Mouse (Mus musculus) midbrain, postnatal 0 days (tissue): ENCODE results near the gene Akip1. TPM values are rescaled to one million over a fixed set of nuclear protein-coding genes. Genes with fewer than 3 reads are reported as not detected.

Source experiments
- ATAC-seq: fragments of 200-750 bp; cut with Nextera tagmentation; 2 replicates; pipeline ENCODE4 v1.8.0; 2017; ENCODE audit warnings: moderate number of reproducible peaks, mild to moderate bottlenecking, moderate TSS enrichment, moderate library complexity; ENCODE audit not compliant: low FRiP score
- DNase-seq: peaks from one replicate; pipeline ENCODE4 v3.0.0-alpha.2; 2015; ENCODE audit warnings: low spot score
- H3K27ac ChIP-seq: fragments of 300-500 bp; sonication (generic); 2 replicates; pipeline ENCODE4 v1.5.1; 2014; ENCODE audit warnings: low read depth, mild to moderate bottlenecking, low read length, mixed read lengths
- H3K27me3 ChIP-seq: fragments of 300-500 bp; sonication (generic); 2 replicates; pipeline ENCODE4 v1.6.1; 2014; ENCODE audit warnings: low read length, control low read depth, mixed read lengths; ENCODE audit not compliant: insufficient read depth
- H3K36me3 ChIP-seq: fragments of 300-500 bp; sonication (generic); 2 replicates; pipeline ENCODE4 v1.6.1; 2014; ENCODE audit warnings: low read length, control low read depth, mixed read lengths; ENCODE audit not compliant: insufficient read depth
- H3K4me1 ChIP-seq: fragments of 300-500 bp; sonication (generic); 2 replicates; pipeline ENCODE4 v1.6.1; 2014; ENCODE audit warnings: mild to moderate bottlenecking, control low read depth, antibody characterized with exemption, low read length, mixed read lengths; ENCODE audit not compliant: insufficient read depth
- H3K4me2 ChIP-seq: fragments of 300-500 bp; sonication (generic); 2 replicates; pipeline ENCODE4 v1.6.1; 2014; ENCODE audit warnings: low read depth, mild to moderate bottlenecking, low read length, mixed read lengths; ENCODE audit not compliant: poor library complexity, severe bottlenecking
- H3K4me3 ChIP-seq: fragments of 300-500 bp; sonication (generic); 2 replicates; pipeline ENCODE4 v1.5.1; 2014; ENCODE audit warnings: low read depth, mild to moderate bottlenecking, low read length, moderate library complexity
- H3K9ac ChIP-seq: fragments of 300-500 bp; sonication (generic); replicated peaks from 2 replicates; pipeline ENCODE4 v1.6.1; 2014; ENCODE audit warnings: mild to moderate bottlenecking, low read length, moderate library complexity, mixed read lengths; ENCODE audit not compliant: poor library complexity, severe bottlenecking
- H3K9me3 ChIP-seq: fragments of 300-500 bp; sonication (generic); 2 replicates; pipeline ENCODE4 v1.6.1; 2016; ENCODE audit warnings: low read length, control low read depth
- CTCF ChIP-seq: IDR thresholded peaks from 2 replicates; pipeline ENCODE4 v1.5.1; 2016; ENCODE audit warnings: antibody characterized with exemption, mild to moderate bottlenecking
- WGBS: fragments of 180-500 bp; shearing (Covaris S2); extraction: QIAGEN DNeasy Blood & Tissue Kit; methylation state at CpG from one replicate; pipeline ENCODE4 v1.1.7; 2014; 5-methylcytosine and 5-hydroxymethylcytosine counted together
- polyA plus RNA-seq: library from polyadenylated mRNA; unstranded; fragments of >200 nt; fragmentation: Nextera tagmentation; extraction: Ambion mirVana; gene quantifications from 2 replicates; pipeline ENCODE4 v1.2.1, GENCODE M21; 2015
- total RNA-seq: library from RNA; depleted of rRNA; stranded (reverse); fragments of >200 nt; gene quantifications from 2 replicates; pipeline ENCODE4 v1.2.3, GENCODE M21; 2014; rRNA removed

The Akip1 gene
- total and polyA plus RNA-seq, 2 experiments from 2014 or later, result 8.2 to 12.1 TPM

DNA sequence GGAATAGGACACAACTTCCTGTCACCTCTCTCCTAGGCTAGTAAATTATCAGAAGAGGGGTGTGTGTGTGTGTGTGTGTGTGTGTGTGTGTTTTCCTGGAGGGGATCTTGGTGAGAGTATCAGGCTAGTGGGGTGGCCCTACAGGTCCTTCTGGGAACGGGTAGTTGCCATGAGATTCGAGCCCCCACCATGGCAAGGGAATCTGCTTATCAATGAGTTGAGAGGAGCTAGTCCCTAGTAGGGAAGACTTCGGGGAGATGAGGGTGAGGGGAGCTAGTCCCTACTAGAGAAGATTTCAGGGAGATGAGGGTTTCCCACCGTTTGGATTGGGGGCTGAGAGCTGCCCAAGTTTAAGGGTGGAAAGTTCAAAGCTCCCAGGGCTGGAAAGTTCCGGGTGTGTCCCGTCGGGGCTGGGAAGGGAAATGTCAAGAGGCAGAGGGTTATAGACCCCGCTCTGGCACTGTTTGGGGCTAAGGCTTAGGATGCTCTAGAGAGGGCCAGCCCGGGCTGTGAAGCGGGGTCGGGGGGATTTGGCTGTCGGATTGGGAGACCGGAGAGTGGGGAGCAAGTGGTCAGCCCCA lies 48.0 kb downstream of the Akip1 start:
- H3K4me1 ChIP-seq, result peaks cover 3% of the 10 kb centered on the region; the same call in 1 of the 2 replicates
- DNase-seq, result no peak
- H3K4me3 ChIP-seq, result peak overlapping the region; percentile 91
- H3K9ac ChIP-seq, result peak overlapping the region; percentile 96
- H3K27me3 ChIP-seq, result no peaks in the 10 kb centered on the region
- ATAC-seq, result peak; percentile 4
- H3K36me3 ChIP-seq, result peaks cover 9% of the 10 kb centered on the region
- TF ChIP-seq CTCF, result no peak
- H3K9me3 ChIP-seq, result no peaks in the 10 kb centered on the region
- WGBS, result under 1% methylated on average over 13 of the region's 13 CpGs
- peak overlapping the region; percentile 86 for H3K27ac ChIP-seq
- peak overlapping the region; percentile 88 for H3K4me2 ChIP-seq

DNA sequence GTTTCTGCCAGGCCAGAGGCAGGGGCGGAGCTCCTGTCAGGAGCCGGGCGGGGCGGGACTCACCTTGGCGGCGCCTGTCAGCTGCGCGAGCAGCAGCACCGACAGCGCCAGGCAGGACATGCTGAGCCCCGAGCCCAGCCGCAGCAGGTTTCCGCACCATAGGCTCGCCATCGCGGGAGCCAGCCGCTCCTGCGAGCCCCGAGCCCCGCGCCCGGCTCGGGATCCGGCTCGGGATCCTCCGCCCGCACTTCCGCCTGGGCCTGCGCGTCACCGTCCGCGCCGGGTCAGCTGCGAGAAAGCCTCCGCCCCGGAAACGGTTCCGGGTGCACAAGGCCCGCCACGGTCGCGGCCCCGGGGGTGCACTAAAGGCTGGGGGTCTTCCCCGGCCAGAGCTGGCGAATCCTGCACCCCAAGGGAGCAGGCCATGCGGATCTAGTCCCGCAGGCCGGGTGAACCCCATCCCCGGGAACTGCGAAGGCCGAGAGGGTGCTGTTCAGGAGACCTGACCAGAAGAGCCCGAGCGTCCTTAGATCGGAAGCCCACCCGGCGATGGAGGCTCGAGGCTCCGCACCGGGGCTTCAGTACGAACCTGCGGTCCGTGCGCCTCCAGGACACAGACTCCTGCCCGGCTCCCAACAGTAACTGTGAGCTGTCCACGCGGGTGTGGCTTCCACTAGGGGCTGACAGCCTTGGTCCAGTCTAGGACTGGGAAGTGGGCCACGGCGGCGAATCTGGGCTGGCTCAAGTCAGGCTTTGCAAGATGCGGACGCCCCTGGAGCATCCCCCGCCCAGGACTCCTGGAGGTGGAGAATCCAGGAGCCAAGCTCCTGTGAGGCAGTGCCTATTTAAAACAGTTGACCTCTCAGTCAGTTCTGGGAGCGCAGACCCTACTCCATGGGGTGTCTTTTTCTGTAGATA lies 48.8 kb downstream of the Akip1 start, which contains the start of gene Tmem9b:
Gene Tmem9b, minus strand, starts transcription at position 868 of the 918 bp plus-strand sequence.
- H3K4me2 ChIP-seq, result peak within 1 kb of the TSS; percentile 88
- peaks cover 3% of the 10 kb centered on the region; the same call in 1 of the 2 replicates for H3K4me1 ChIP-seq
- TF ChIP-seq CTCF, result peak; percentile 30
- DNase-seq (peak; percentile 77), ATAC-seq (peak; percentile 94)
- peak within 1 kb of the TSS; percentile 86 for H3K27ac ChIP-seq
- H3K27me3 ChIP-seq, result no peaks in the 10 kb centered on the region
- peaks cover 5% of the 10 kb centered on the region; the same call in 1 of the 2 replicates for H3K36me3 ChIP-seq
- WGBS, result under 1% methylated on average over 68 of the region's 74 CpGs
- peak within 1 kb of the TSS; percentile 96 for H3K9ac ChIP-seq
- peak within 1 kb of the TSS; percentile 91 for H3K4me3 ChIP-seq
- H3K9me3 ChIP-seq, result no peaks in the 10 kb centered on the region

DNA sequence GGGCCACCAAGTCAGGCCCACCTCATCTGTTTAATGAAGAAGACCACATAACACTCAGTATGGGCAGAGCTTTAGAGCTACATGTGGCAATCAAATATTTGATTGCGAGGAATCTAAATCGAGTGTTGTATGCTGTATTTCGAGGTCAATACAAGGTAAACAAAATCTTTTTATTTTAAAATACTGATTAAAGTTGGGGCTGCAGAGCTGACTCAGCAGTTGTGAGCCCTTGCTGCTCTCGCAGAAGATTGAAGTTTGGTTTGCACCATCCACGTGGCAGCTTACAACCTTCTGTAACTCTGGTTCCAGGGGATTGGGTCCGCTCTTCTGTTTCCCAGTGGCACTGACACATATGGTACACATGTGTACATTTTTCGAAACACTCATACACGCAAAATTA lies 50.5 kb downstream of the Akip1 start:
- no peak for ATAC-seq
- WGBS, result 94% methylated on average over 8 of the region's 8 CpGs
- H3K4me2 ChIP-seq, result no peak overlapping the region

DNA sequence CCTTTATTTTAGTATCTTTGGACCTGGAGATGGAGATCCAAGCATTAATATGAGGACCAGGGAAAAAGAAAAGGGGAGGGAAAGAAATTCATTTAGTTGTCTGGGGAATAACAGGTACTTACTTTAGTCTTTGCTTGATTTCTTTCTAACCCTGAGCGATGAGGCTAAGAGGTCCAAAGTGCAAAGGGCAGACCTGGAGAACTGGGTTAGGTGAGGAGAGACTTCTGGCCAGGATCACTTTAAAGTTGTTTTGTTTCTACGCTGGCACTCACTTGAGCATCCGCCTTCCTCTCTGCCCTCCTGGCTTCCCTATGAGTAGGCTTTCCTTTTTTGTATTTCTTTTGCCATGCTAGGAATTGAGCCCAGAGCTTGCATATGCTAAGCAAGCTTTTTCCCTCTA lies 52.8 kb downstream of the Akip1 start:
- ATAC-seq, result no peak
- TF ChIP-seq CTCF, result no peak
- no peak overlapping the region for H3K9ac ChIP-seq
- no peak overlapping the region for H3K27ac ChIP-seq
- no peaks in the 10 kb centered on the region for H3K36me3 ChIP-seq
- WGBS, result 94% methylated on average over 3 of the region's 3 CpGs
- no peak for DNase-seq
- peaks cover 3% of the 10 kb centered on the region; the same call in 1 of the 2 replicates for H3K4me1 ChIP-seq
- no peaks in the 10 kb centered on the region for H3K9me3 ChIP-seq
- no peaks in the 10 kb centered on the region for H3K27me3 ChIP-seq
- no peak overlapping the region for H3K4me3 ChIP-seq
- no peak overlapping the region for H3K4me2 ChIP-seq

More for the DNA sequence above, 50.5 kb downstream of the Akip1 start:
- Histone ChIP-seq H3K4me3 (no peak overlapping the region), H3K36me3 (no peaks in the 10 kb centered on the region), H3K9ac (no peak overlapping the region), H3K9me3 (no peaks in the 10 kb centered on the region), H3K4me1 (peaks cover 3% of the 10 kb centered on the region; the same call in 1 of the 2 replicates), H3K27ac (no peak overlapping the region), H3K27me3 (no peaks in the 10 kb centered on the region)
- no peak for DNase-seq
- TF ChIP-seq CTCF, result no peak

Other genes with a start within 250 kb of the Akip1 start
- gene Trim66, start 195.6 kb upstream of the Akip1 start, total RNA-seq, result 9.1 and 10.1 TPM in 2 replicates
- 1.4 and 1.9 TPM in 2 replicates for gene Trim66, start 195.6 kb upstream of the Akip1 start, polyA plus RNA-seq
- gene Rpl27a, start 184.5 kb upstream of the Akip1 start, total RNA-seq, result 407 and 426 TPM in 2 replicates
- gene Rpl27a, start 184.5 kb upstream of the Akip1 start, polyA plus RNA-seq, result 84.7 and 92.9 TPM in 2 replicates
- 25.8 and 48.3 TPM in 2 replicates for gene St5, start 85 bp upstream of the Akip1 start, total RNA-seq
- 14.4 and 16.0 TPM in 2 replicates for gene St5, start 85 bp upstream of the Akip1 start, polyA plus RNA-seq
- 1.5 TPM in 1 of 2 replicates, not detected in the other for gene BC051019, start 20.2 kb downstream of the Akip1 start, total RNA-seq
- 0.45 and 0.58 TPM in 2 replicates for gene BC051019, start 20.2 kb downstream of the Akip1 start, polyA plus RNA-seq
- gene Ascl3, start 28.0 kb downstream of the Akip1 start, total RNA-seq, result not detected in 2 replicates
- gene Ascl3, start 28.0 kb downstream of the Akip1 start, polyA plus RNA-seq, result 0.23 TPM in 1 of 2 replicates, not detected in the other
- 316 and 407 TPM in 2 replicates for gene Tmem9b, start 49.2 kb downstream of the Akip1 start, total RNA-seq
- 167 and 169 TPM in 2 replicates for gene Tmem9b, start 49.2 kb downstream of the Akip1 start, polyA plus RNA-seq
- 25.4 and 38.5 TPM in 2 replicates for gene Nrip3, start 78.3 kb downstream of the Akip1 start, total RNA-seq
- gene Nrip3, start 78.3 kb downstream of the Akip1 start, polyA plus RNA-seq, result 17.8 and 21.7 TPM in 2 replicates
- gene Scube2, start 162.0 kb downstream of the Akip1 start, total RNA-seq, result 3.0 and 4.3 TPM in 2 replicates
- gene Scube2, start 162.0 kb downstream of the Akip1 start, polyA plus RNA-seq, result 1.3 and 2.2 TPM in 2 replicates